Mouse (Mus musculus) midbrain, embryonic 14.5 days (tissue): Measurements from ENCODE around the gene P4ha2. TPM values are rescaled to one million over a fixed set of nuclear protein-coding genes. Genes with fewer than 3 reads are reported as not detected.
"Not testable (repeated sequence)": the region's sequence is repeated elsewhere in the genome, so short reads cannot be mapped to it uniquely, and the experiment has no call there.

Experiments used
- ATAC-seq: fragments of 200-750 bp; cut with Nextera tagmentation; 2 replicates; pipeline ENCODE4 v1.8.0; 2017; ENCODE audit warnings: moderate number of reproducible peaks, moderate library complexity; ENCODE audit not compliant: low FRiP score, low TSS enrichment
- DNase-seq: peaks from one replicate; pipeline ENCODE4 v3.0.0-alpha.2; 2015
- H3K27ac ChIP-seq: fragments of 300-500 bp; sonication (generic); replicated peaks from 2 replicates; pipeline ENCODE4 v1.5.1; 2014; ENCODE audit warnings: mild to moderate bottlenecking, low read depth, low read length, moderate library complexity
- H3K27me3 ChIP-seq: fragments of 300-500 bp; sonication (generic); 2 replicates; pipeline ENCODE4 v1.6.1; 2014; ENCODE audit warnings: low read length, control low read depth, mixed read lengths; ENCODE audit not compliant: control insufficient read depth, insufficient read depth
- H3K36me3 ChIP-seq: fragments of 300-500 bp; sonication (generic); 2 replicates; pipeline ENCODE4 v1.6.1; 2014; ENCODE audit warnings: low read length, control low read depth; ENCODE audit not compliant: control insufficient read depth, insufficient read depth
- H3K4me1 ChIP-seq: fragments of 300-500 bp; sonication (generic); 2 replicates; pipeline ENCODE4 v1.6.1; 2014; ENCODE audit warnings: mild to moderate bottlenecking, antibody characterized with exemption, low read length, control low read depth; ENCODE audit not compliant: control insufficient read depth, insufficient read depth
- H3K4me2 ChIP-seq: fragments of 300-500 bp; sonication (generic); 2 replicates; pipeline ENCODE4 v1.6.1; 2014; ENCODE audit warnings: mild to moderate bottlenecking, low read length, moderate library complexity
- H3K4me3 ChIP-seq: fragments of 300-500 bp; sonication (generic); replicated peaks from 2 replicates; pipeline ENCODE4 v1.5.1; 2014; ENCODE audit warnings: low read depth, low read length
- H3K9ac ChIP-seq: fragments of 300-500 bp; sonication (generic); replicated peaks from 2 replicates; pipeline ENCODE4 v1.6.1; 2014; ENCODE audit warnings: mild to moderate bottlenecking, low read length, moderate library complexity
- H3K9me3 ChIP-seq: fragments of 300-500 bp; sonication (generic); 2 replicates; pipeline ENCODE4 v1.6.1; 2016; ENCODE audit warnings: low read length, control low read depth, mixed read lengths; ENCODE audit not compliant: control insufficient read depth
- WGBS: fragments of 180-500 bp; shearing (Covaris S2); extraction: QIAGEN DNeasy Blood & Tissue Kit; methylation state at CpG from one replicate; pipeline ENCODE4 v1.1.7; 2014; 5-methylcytosine and 5-hydroxymethylcytosine counted together
- polyA plus RNA-seq: library from polyadenylated mRNA; unstranded; fragments of >200 nt; fragmentation: Nextera tagmentation; extraction: Ambion mirVana; gene quantifications from 2 replicates; pipeline ENCODE4 v1.2.1, GENCODE M21; 2014

The P4ha2 gene
- polyA plus RNA-seq, 1 experiment from 2014 or later: 10.5 TPM

- Histone ChIP-seq H3K27me3 (no peaks in the 10 kb centered on the region), H3K27ac (no peak overlapping the region), H3K36me3 (no peaks in the 10 kb centered on the region), H3K9ac (no peak overlapping the region), H3K9me3 (no peaks in the 10 kb centered on the region), H3K4me2 (no peak overlapping the region), H3K4me1 (peaks cover 11% of the 10 kb centered on the region), H3K4me3 (no peak overlapping the region)
- DNase-seq: no peak
- WGBS: 94% methylated on average over 8 of the region's 8 CpGs
- ATAC-seq: no peak
These were observed 30.1 kb downstream of the P4ha2 start for GRCm38 (mm10) chr11:54129955-54130354.

GRCm38 (mm10) chr11:54130721-54131120 is 30.8 kb downstream of the P4ha2 start:
- Histone ChIP-seq H3K36me3 (no peaks in the 10 kb centered on the region), H3K27me3 (no peaks in the 10 kb centered on the region), H3K4me1 (peaks cover 11% of the 10 kb centered on the region), H3K9ac (no peak overlapping the region), H3K4me2 (no peak overlapping the region), H3K9me3 (no peaks in the 10 kb centered on the region), H3K27ac (no peak overlapping the region), H3K4me3 (no peak overlapping the region)
- ATAC-seq (no peak), DNase-seq (no peak)
- 81% methylated on average over 6 of the region's 6 CpGs for WGBS

GRCm38 (mm10) chr11:54132290-54132689 is 32.4 kb downstream of the P4ha2 start:
- H3K27me3 ChIP-seq: no peaks in the 10 kb centered on the region
- no peaks in the 10 kb centered on the region for H3K9me3 ChIP-seq
- H3K27ac ChIP-seq: no peak overlapping the region
- H3K4me3 ChIP-seq: no peak overlapping the region
- H3K36me3 ChIP-seq: no peaks in the 10 kb centered on the region
- no peak for DNase-seq
- no peaks in the 10 kb centered on the region; the same call in 1 of the 2 replicates for H3K4me1 ChIP-seq
- H3K9ac ChIP-seq: no peak overlapping the region
- no peak for ATAC-seq
- WGBS: 88% methylated on average over 10 of the region's 10 CpGs
- H3K4me2 ChIP-seq: no peak overlapping the region

- H3K4me2 ChIP-seq: no peak overlapping the region
- H3K9me3 ChIP-seq: no peaks in the 10 kb centered on the region
- no peaks in the 10 kb centered on the region for H3K4me1 ChIP-seq
- no peaks in the 10 kb centered on the region for H3K27me3 ChIP-seq
- H3K27ac ChIP-seq: no peak overlapping the region
- H3K4me3 ChIP-seq: no peak overlapping the region
- ATAC-seq (no peak), DNase-seq (no peak)
- H3K9ac ChIP-seq: no peak overlapping the region
- no peaks in the 10 kb centered on the region for H3K36me3 ChIP-seq
- WGBS: 81% methylated on average over 6 of the region's 6 CpGs
These were observed 35.0 kb downstream of the P4ha2 start for GRCm38 (mm10) chr11:54134905-54135304.

GRCm38 (mm10) chr11:54140159-54140558 is 40.3 kb downstream of the P4ha2 start:
- H3K36me3 ChIP-seq, H3K9me3 ChIP-seq, ATAC-seq, H3K4me1 ChIP-seq, H3K4me2 ChIP-seq, H3K27me3 ChIP-seq, H3K9ac ChIP-seq, H3K27ac ChIP-seq, H3K4me3 ChIP-seq, DNase-seq: not testable (repeated sequence)
- WGBS: 50% methylated on average over 2 of the region's 2 CpGs

- Histone ChIP-seq H3K4me2 (no peak overlapping the region), H3K27me3 (no peaks in the 10 kb centered on the region), H3K9ac (no peak overlapping the region), H3K4me1 (no peaks in the 10 kb centered on the region), H3K27ac (no peak overlapping the region), H3K4me3 (no peak overlapping the region), H3K9me3 (no peaks in the 10 kb centered on the region), H3K36me3 (no peaks in the 10 kb centered on the region)
- DNase-seq: no peak
- 93% methylated on average over 7 of the region's 7 CpGs for WGBS
- no peak for ATAC-seq
These were observed 41.5 kb downstream of the P4ha2 start for GRCm38 (mm10) chr11:54141200-54141971.

- Histone ChIP-seq H3K36me3 (no peaks in the 10 kb centered on the region), H3K9me3 (no peaks in the 10 kb centered on the region), H3K4me1 (no peaks in the 10 kb centered on the region), H3K4me2 (no peak overlapping the region), H3K27ac (no peak overlapping the region), H3K27me3 (no peaks in the 10 kb centered on the region), H3K9ac (no peak overlapping the region), H3K4me3 (no peak overlapping the region)
- no peak for ATAC-seq
- DNase-seq: peak; percentile 74
- 34% methylated on average over 3 of the region's 3 CpGs for WGBS
These were observed 45.0 kb downstream of the P4ha2 start for GRCm38 (mm10) chr11:54144886-54145285.

GRCm38 (mm10) chr11:54145990-54146389 is 46.1 kb downstream of the P4ha2 start:
- Histone ChIP-seq H3K4me1 (no peaks in the 10 kb centered on the region), H3K9me3 (no peaks in the 10 kb centered on the region), H3K9ac (no peak overlapping the region), H3K4me3 (no peak overlapping the region), H3K27me3 (no peaks in the 10 kb centered on the region), H3K4me2 (no peak overlapping the region), H3K27ac (no peak overlapping the region), H3K36me3 (no peaks in the 10 kb centered on the region)
- ATAC-seq (no peak), DNase-seq (peak; percentile 24)
- WGBS: 75% methylated on average over 6 of the region's 6 CpGs

- 92% methylated on average over 3 of the region's 3 CpGs for WGBS
- Histone ChIP-seq H3K4me3 (no peak overlapping the region), H3K27ac (no peak overlapping the region), H3K27me3 (no peaks in the 10 kb centered on the region), H3K4me2 (no peak overlapping the region), H3K4me1 (no peaks in the 10 kb centered on the region), H3K9ac (no peak overlapping the region), H3K9me3 (no peaks in the 10 kb centered on the region), H3K36me3 (no peaks in the 10 kb centered on the region)
- ATAC-seq (no peak), DNase-seq (no peak)
These were observed 50.0 kb downstream of the P4ha2 start for GRCm38 (mm10) chr11:54149791-54150465.
